Mouse (Mus musculus) Patski (cell line): ENCODE measurements around the gene Tmem101. TPM values are rescaled to one million over a fixed set of nuclear protein-coding genes. Genes with fewer than 3 reads are reported as not detected.

ENCODE experiments used
- ATAC-seq: fragments of 100-300 bp; one replicate; pipeline ENCODE4 v1.8.0; 2021
- CTCF ChIA-PET: fragments of 350-600 bp; sonication (Branson Sonifier 250); formaldehyde crosslinking; loops from one replicate; lab custom pipeline; 2022; ENCODE audit warnings: inconsistent platforms; lab: Charles Lee
- POLR2A ChIA-PET: fragments of 350-600 bp; sonication (Branson Sonifier 250); formaldehyde crosslinking; loops from one replicate; lab custom pipeline; 2022; ENCODE audit warnings: antibody characterized with exemption, inconsistent platforms; lab: Charles Lee
- DNase-seq: peaks from one replicate; pipeline ENCODE4 v3.0.0-alpha.2; 2011; ENCODE audit warnings: low read depth, low spot score
- H3K27me3 ChIP-seq: fragments of 371-371 bp; one replicate; pipeline ENCODE4 v1.5.1; 2021
- CTCF ChIP-seq: fragments of 100-300 bp; IDR thresholded peaks from one replicate; pipeline ENCODE4 v1.5.1; 2021
- in situ Hi-C: fragments of 300-500 bp; cut with MboI; formaldehyde crosslinking; loops from 3 replicates; pipeline ENCODE4 v1.11.1; 2018; ENCODE audit warnings: low pct_unique_long_range_greater_than_20kb, mixed read lengths
- polyA plus RNA-seq: library from polyadenylated mRNA; unstranded; gene quantifications from one replicate; pipeline ENCODE4 v1.2.3, GENCODE M21; 2021

Gene Tmem101
- polyA plus RNA-seq, 1 experiment from 2014 or later, result 30.3 TPM

DNA sequence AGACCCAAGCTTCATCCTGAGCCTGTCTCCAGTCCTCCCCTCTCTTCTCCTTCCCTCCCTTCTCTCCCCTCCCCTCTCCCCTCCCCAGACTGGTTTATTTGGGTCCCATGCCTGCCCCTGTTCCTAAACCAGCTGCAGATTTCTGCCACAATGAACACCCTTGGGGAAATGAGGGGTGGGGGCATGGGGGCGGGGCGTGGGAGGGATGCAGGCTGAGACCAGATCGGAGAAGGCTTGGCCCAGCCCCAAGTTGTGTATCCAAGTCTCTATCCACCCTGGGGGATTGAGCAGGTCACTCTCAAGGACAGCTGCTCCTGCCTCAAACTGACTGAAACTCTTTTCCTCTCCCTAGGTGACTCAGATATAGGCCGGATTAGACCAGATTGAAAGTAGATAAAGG is 21.7 kb downstream of the Tmem101 start:
- no peak for TF ChIP-seq CTCF
- CTCF ChIA-PET, result interaction anchor here (1.2 to 2.1 kb wide), 3 partner anchors 32 to 44 kb away, joined by 3 to 6 read pairs (median 4); partner anchors contain the start of gene Ppy
- in situ Hi-C loops, result no loop called here

DNA sequence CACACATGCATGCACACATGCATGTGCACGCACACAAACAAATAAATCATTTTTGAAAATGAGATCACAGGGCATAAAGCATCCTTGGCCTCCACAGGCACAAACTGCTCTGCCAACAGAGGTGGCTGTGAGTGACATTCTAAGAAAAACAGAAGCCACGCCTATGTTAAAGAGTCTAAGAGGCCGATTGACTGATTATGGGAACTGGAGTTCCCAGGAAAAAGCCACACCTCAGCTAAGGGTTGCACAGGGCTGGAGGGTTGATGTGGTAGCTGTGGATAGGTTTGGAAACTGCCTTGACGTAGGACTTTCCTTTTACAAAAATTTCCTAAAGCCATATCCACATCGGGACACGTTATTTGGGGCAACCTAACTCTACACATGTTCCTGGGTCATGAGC is 38.8 kb downstream of the Tmem101 start:
- POLR2A ChIA-PET, result no interaction called here
- in situ Hi-C loops, result no loop called here
- DNase-seq (no peak), ATAC-seq (no peak)
- H3K27me3 ChIP-seq, result peaks cover 36% of the 10 kb centered on the region
- CTCF ChIA-PET, result no interaction called here
- TF ChIP-seq CTCF, result no peak

More for the DNA sequence above, 21.7 kb downstream of the Tmem101 start:
- no peak for ATAC-seq
- POLR2A ChIA-PET, result interaction anchor here (0.6 kb wide), 1 partner anchor 297 kb away, joined by 4 read pairs; no protein-coding TSS in a partner anchor
- no peak for DNase-seq
- no peaks in the 10 kb centered on the region for H3K27me3 ChIP-seq

DNA sequence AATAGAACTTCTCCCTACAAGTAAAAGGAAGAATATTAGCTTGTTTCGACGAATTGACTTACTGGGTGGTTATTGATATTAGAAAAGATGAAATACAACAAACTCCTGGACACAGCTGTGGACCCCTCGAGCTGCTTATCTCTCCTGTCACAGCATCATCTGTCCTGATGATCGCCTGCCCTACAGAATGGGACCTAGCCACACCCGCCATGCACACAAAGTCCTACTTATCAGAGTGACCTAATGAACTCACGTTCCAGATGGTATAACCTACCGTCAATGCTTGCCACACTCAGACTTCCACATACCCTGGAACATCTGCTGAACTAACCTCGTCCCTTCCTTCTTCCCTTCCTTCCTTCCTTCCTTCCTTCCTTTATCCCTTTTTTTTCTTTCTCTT is 40.0 kb downstream of the Tmem101 start:
- no peak for ATAC-seq
- in situ Hi-C loops, result no loop called here
- no peak for DNase-seq
- POLR2A ChIA-PET, result no interaction called here
- CTCF ChIA-PET, result no interaction called here
- no peak for TF ChIP-seq CTCF
- peaks cover 37% of the 10 kb centered on the region for H3K27me3 ChIP-seq

DNA sequence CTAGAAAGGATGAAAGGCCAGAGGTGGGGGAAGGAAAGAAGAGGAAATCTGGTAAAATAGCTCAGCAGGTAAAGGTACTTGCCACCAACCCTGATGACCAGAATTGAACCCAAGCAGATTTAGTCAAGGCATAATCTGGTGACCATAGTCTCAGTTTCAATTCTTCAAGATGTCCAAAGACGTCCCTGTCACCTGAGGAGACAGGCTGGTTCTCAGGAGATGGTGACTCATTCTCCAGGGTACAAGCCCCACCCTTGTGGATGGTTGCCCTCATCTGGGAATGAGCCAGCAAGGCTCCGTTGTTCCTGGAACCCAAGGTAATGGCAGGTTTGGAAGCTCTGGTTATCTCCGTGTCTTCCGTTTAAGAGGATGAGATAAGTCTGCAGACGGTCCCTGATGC is 44.6 kb downstream of the Tmem101 start:
- ChIA-PET POLR2A (no interaction called here), CTCF (interaction anchor here (1.3 to 1.5 kb wide), 2 partner anchors 9 to 79 kb away, joined by 3 to 5 read pairs; no protein-coding TSS in a partner anchor)
- DNase-seq, result no peak
- no peak for TF ChIP-seq CTCF
- no peak for ATAC-seq
- H3K27me3 ChIP-seq, result peaks cover 50% of the 10 kb centered on the region
- in situ Hi-C loops, result no loop called here

DNA sequence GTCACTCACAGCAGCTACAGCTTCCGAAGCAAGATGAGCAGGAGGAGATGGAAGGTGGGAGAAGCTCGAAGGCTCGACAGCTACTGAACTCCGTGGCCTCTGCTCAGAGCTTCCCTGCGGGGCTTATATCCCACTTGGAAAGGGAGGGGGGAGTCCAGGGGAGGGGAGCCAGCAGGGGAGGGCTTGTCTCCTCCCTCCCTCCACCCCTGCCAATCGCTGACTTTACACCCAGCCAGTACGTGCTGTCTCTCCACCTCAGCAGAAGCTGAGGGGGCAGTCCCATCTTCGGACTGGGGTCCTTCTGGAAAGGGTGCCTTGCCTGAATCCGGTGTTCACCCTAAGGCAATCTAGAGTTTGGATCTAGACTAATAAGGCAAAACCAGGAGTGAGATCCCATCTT is 48.5 kb downstream of the Tmem101 start, which contains the start of gene Pyy:
Pyy (minus strand) TSS at position 101 of the 400 bp plus-strand sequence.
- ATAC-seq, result no peak
- DNase-seq, result no peak
- POLR2A ChIA-PET, result interaction anchor here (0.8 kb wide), 1 partner anchor 29 kb away, joined by 3 read pairs; no protein-coding TSS in a partner anchor
- CTCF ChIA-PET, result interaction anchor here (1.6 kb wide), 1 partner anchor 30 kb away, joined by 4 read pairs; no protein-coding TSS in a partner anchor
- TF ChIP-seq CTCF, result no peak
- H3K27me3 ChIP-seq, result peaks cover 57% of the 10 kb centered on the region
- in situ Hi-C loops, result no loop called here

DNA sequence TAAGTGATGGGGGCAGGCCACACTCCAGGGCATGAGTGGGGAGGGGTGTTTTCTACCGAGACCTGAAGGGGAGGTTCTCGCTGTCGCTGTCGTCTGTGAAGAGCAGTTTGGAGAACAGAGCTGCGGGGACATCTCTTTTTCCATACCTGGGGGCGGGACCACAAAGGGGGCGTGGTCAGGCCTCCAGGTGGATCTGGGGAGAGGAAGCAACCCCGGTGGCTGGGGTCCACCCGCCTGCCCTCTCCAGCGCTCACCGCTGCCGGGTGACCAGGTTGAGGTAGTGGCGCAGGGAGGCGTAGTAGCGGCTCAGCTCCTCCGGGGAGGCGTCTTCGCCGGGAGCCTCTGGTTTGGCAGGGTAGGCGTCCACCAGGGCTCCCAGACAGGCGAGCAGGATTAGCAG is 49.3 kb downstream of the Tmem101 start:
- CTCF ChIA-PET, result interaction anchor here (1.6 kb wide), 1 partner anchor 31 kb away, joined by 4 read pairs; no protein-coding TSS in a partner anchor
- H3K27me3 ChIP-seq, result peaks cover 56% of the 10 kb centered on the region
- in situ Hi-C loops, result no loop called here
- ATAC-seq, result no peak
- TF ChIP-seq CTCF, result no peak
- no peak for DNase-seq
- POLR2A ChIA-PET, result interaction anchor here (0.8 kb wide), 1 partner anchor 30 kb away, joined by 3 read pairs; no protein-coding TSS in a partner anchor

Other genes with a start within 250 kb of the Tmem101 start
- not detected for gene Sost, start 189.4 kb downstream of the Tmem101 start, polyA plus RNA-seq
- not detected for gene Cfap97d1, start 172.1 kb downstream of the Tmem101 start, polyA plus RNA-seq
- 95.7 TPM for gene Dusp3, start 169.4 kb downstream of the Tmem101 start, polyA plus RNA-seq
- gene Mpp3, start 127.9 kb downstream of the Tmem101 start, polyA plus RNA-seq, result 5.2 TPM
- gene Cd300lg, start 114.9 kb downstream of the Tmem101 start, polyA plus RNA-seq, result not detected
- gene Mpp2, start 67.9 kb downstream of the Tmem101 start, polyA plus RNA-seq, result 16.9 TPM
- not detected for gene Ppy, start 55.1 kb downstream of the Tmem101 start, polyA plus RNA-seq
- not detected for gene Pyy, start 48.6 kb downstream of the Tmem101 start, polyA plus RNA-seq
- gene Nags, start 10.9 kb downstream of the Tmem101 start, polyA plus RNA-seq, result not detected
- gene Lsm12, start 28.9 kb upstream of the Tmem101 start, polyA plus RNA-seq, result 45.0 TPM
- 110 TPM for gene G6pc3, start 33.2 kb upstream of the Tmem101 start, polyA plus RNA-seq
- gene Hdac5, start 73.8 kb upstream of the Tmem101 start, polyA plus RNA-seq, result 63.8 TPM
- gene BC030867, start 92.5 kb upstream of the Tmem101 start, polyA plus RNA-seq, result 6.8 TPM
- gene Asb16, start 112.3 kb upstream of the Tmem101 start, polyA plus RNA-seq, result 0.28 TPM
- 60.5 TPM for gene Tmub2, start 128.5 kb upstream of the Tmem101 start, polyA plus RNA-seq
- 53.4 TPM for gene Atxn7l3, start 140.2 kb upstream of the Tmem101 start, polyA plus RNA-seq
- 101 TPM for gene Ubtf, start 163.3 kb upstream of the Tmem101 start, polyA plus RNA-seq
- gene Slc4a1, start 209.8 kb upstream of the Tmem101 start, polyA plus RNA-seq, result not detected
- 12.1 TPM for gene Rundc3a, start 237.0 kb upstream of the Tmem101 start, polyA plus RNA-seq